Mouse (Mus musculus) lung, embryonic 14.5 days (tissue): Measurements from ENCODE around the gene Foxc2. TPM values are rescaled to one million over a fixed set of nuclear protein-coding genes. Genes with fewer than 3 reads are reported as not detected.

Experiments
- ATAC-seq: fragments of 200-750 bp; cut with Nextera tagmentation; 2 replicates; pipeline ENCODE4 v1.8.0; 2017; ENCODE audit warnings: mild to moderate bottlenecking, moderate TSS enrichment, moderate library complexity; ENCODE audit not compliant: insufficient read depth
- DNase-seq: peaks from one replicate; pipeline ENCODE4 v3.0.0-alpha.2; 2015
- H3K27ac ChIP-seq: fragments of 300-500 bp; sonication (generic); 2 replicates; pipeline ENCODE4 v1.5.1; 2014; ENCODE audit warnings: low read depth, mild to moderate bottlenecking, moderate library complexity
- H3K27me3 ChIP-seq: fragments of 300-500 bp; sonication (generic); 2 replicates; pipeline ENCODE4 v1.6.1; 2014; ENCODE audit warnings: low read length, control low read depth; ENCODE audit not compliant: insufficient read depth
- H3K36me3 ChIP-seq: fragments of 300-500 bp; sonication (generic); 2 replicates; pipeline ENCODE4 v1.6.1; 2014; ENCODE audit warnings: control low read depth; ENCODE audit not compliant: insufficient read depth
- H3K4me1 ChIP-seq: fragments of 300-500 bp; sonication (generic); 2 replicates; pipeline ENCODE4 v1.6.1; 2014; ENCODE audit warnings: antibody characterized with exemption, control low read depth; ENCODE audit not compliant: insufficient read depth
- H3K4me2 ChIP-seq: fragments of 300-500 bp; sonication (generic); 2 replicates; pipeline ENCODE4 v1.6.1; 2014; ENCODE audit warnings: mild to moderate bottlenecking
- H3K4me3 ChIP-seq: fragments of 300-500 bp; sonication (generic); 2 replicates; pipeline ENCODE4 v1.5.1; 2014; ENCODE audit warnings: low read depth, low read length
- H3K9ac ChIP-seq: fragments of 300-500 bp; sonication (generic); 2 replicates; pipeline ENCODE4 v1.6.1; 2014
- H3K9me3 ChIP-seq: fragments of 300-500 bp; sonication (generic); 2 replicates; pipeline ENCODE4 v1.6.1; 2016; ENCODE audit warnings: low read depth, low read length, control low read depth
- CTCF ChIP-seq: IDR thresholded peaks from 2 replicates; pipeline ENCODE4 v1.5.1; 2016; ENCODE audit warnings: antibody characterized with exemption, low read depth
- WGBS: fragments of 180-500 bp; shearing (Covaris S2); extraction: QIAGEN DNeasy Blood & Tissue Kit; methylation state at CpG from one replicate; pipeline ENCODE4 v1.1.7; 2014; 5-methylcytosine and 5-hydroxymethylcytosine counted together
- microRNA-seq: library from miRNA; unstranded; fragments of <30 nt; microRNA quantifications from one replicate; pipeline ENCODE4, GENCODE M21; 2016; ENCODE audit warnings: borderline number of aligned reads
- polyA plus RNA-seq: library from polyadenylated mRNA; unstranded; fragments of >200 nt; fragmentation: Nextera tagmentation; extraction: Ambion mirVana; gene quantifications from 2 replicates; pipeline ENCODE4 v1.2.1, GENCODE M21; 2014

Gene Foxc2
- polyA plus RNA-seq, 1 experiment from 2014 or later: 1.1 TPM

DNA sequence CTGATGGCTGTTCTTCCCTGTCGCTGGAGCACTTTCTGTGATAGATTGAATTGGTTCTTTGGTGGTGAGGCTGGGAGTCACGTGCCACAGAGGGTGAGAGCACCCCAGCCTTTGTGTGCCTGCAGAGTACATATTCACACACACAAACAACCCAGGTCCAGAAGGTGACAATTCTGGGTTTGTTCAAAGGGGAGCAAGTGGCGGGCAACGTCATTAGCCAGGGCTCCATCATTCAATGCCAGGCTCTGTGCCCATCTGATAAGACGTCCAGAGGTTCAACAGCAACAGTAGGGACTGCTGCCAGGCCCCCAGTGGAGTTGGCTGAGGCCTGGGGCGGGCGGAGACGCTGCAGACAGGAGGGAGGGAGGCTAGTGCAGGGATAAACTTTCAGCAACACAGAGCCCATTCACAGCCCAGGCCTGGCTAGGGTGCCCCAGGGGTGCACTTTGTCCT, 48.1 kb downstream of the Foxc2 start:
- WGBS: 21% methylated on average over 8 of the region's 8 CpGs
- H3K4me1 ChIP-seq: peaks cover 12% of the 10 kb centered on the region
- no peak overlapping the region for H3K9ac ChIP-seq
- DNase-seq (peak; percentile 86), ATAC-seq (peak; percentile 77)
- TF ChIP-seq CTCF: no peak
- H3K27ac ChIP-seq: no peak overlapping the region
- H3K36me3 ChIP-seq: no peaks in the 10 kb centered on the region
- no peaks in the 10 kb centered on the region for H3K27me3 ChIP-seq
- H3K9me3 ChIP-seq: no peaks in the 10 kb centered on the region
- H3K4me3 ChIP-seq: no peak overlapping the region
- peak overlapping the region; percentile 20; the same call in 1 of the 2 replicates for H3K4me2 ChIP-seq

DNA sequence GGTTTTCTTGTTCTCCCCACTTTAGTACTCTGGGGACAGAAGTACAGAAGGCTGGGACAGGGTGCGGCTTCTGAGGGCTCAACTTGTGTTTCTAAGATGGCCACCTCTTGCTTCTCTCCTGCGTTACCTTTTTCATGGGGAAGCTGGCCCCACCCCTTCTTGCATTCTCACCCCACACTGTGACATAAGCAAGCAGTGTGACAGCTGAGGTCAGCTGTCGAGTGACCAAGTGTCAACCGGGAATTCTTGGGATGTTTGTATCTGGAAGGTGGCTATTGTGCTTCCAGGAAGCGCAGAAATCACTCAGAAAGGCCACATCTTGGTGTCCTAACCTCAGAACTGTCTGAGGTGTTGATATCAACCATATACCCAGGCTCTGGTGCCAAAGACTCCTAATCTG, 52.1 kb downstream of the Foxc2 start:
- no peak overlapping the region for H3K27ac ChIP-seq
- H3K27me3 ChIP-seq: no peaks in the 10 kb centered on the region
- no peak for DNase-seq
- no peaks in the 10 kb centered on the region for H3K9me3 ChIP-seq
- H3K9ac ChIP-seq: no peak overlapping the region
- no peaks in the 10 kb centered on the region for H3K36me3 ChIP-seq
- H3K4me2 ChIP-seq: no peak overlapping the region
- 58% methylated on average over 5 of the region's 5 CpGs for WGBS
- ATAC-seq: no peak
- no peak overlapping the region for H3K4me3 ChIP-seq
- TF ChIP-seq CTCF: no peak
- peaks cover 12% of the 10 kb centered on the region for H3K4me1 ChIP-seq

Small RNA genes lying within 50 kb of the gene (microRNA-seq; reads per million reads assigned to microRNA genes)
- not detected for gene Gm27530

Other genes with a start within 250 kb of the Foxc2 start
- 167 and 180 TPM in 2 replicates for gene Foxf1, start 31.8 kb upstream of the Foxc2 start, polyA plus RNA-seq
- 57.6 and 63.1 TPM in 2 replicates for gene Mthfsd, start 7.8 kb upstream of the Foxc2 start, polyA plus RNA-seq
- 6.8 and 7.9 TPM in 2 replicates for gene Foxl1, start 11.8 kb downstream of the Foxc2 start, polyA plus RNA-seq